Mouse (Mus musculus) layer of hippocampus, adult 9-11 months (tissue): ENCODE data around the gene Kif24.
"Not testable (repeated sequence)": the region's sequence is repeated elsewhere in the genome, so short reads cannot be mapped to it uniquely, and the experiment has no call there.

Source experiments
- DNase-seq: peaks from one replicate; pipeline ENCODE4 v3.0.0; 2022

Kif24 gene

DNA sequence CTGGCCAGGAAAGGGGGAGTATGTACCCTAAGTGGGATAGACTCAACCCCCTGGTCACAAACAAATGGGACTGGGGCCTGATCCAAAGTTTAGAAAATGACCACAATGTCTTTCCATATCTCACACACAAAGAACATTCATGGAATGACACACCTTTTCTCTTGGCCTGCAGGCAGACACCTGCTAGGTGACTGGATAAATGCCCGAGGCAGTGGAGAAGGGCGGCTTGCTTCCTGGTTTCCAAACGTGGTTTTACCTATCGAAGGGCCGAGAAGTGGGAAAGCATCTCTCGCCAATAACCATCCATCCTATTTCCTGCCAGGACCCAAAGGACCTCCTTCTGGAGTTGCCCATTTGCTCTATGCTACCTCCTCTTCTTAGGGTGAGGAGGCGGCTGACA is 28.3 kb upstream of the Kif24 start:
- DNase-seq, result no peak

DNA sequence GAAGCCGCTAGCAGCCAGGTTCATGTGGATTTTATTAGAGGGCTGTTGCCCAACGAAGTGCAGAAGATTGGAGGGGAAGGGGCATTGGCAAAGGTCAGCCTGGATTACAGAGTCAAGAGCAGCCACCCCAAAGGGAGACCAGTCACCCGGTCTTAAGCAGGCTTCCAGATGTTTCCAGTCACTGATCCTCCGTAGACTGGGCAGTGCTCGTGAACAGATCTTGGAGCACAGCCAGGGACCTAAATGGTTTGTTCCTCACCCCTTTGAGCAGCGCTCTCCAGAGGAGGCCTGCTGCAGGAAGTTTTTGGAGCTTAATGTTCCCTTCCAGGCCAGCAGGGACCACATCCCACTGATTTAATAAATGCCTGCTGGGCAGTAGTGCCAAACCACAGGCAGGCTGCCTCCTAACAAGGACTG is 16.9 kb upstream of the Kif24 start:
- DNase-seq, result no peak

DNA sequence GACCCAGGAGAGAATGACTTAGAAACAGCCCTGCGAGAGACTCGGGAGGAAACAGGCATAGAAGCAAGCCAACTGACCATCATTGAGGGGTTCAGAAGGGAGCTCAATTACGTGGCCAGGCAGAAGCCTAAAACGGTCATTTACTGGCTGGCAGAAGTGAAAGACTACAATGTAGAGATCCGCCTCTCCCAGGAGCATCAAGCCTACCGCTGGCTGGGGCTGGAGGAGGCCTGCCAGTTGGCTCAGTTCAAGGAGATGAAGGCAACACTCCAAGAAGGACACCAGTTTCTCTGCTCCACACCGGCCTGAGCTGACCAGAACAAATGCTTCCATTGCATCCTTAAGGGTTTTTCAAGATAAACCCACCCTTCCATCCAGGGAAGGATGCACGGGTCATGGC is 15.6 kb upstream of the Kif24 start:
- DNase-seq, result no peak

DNA sequence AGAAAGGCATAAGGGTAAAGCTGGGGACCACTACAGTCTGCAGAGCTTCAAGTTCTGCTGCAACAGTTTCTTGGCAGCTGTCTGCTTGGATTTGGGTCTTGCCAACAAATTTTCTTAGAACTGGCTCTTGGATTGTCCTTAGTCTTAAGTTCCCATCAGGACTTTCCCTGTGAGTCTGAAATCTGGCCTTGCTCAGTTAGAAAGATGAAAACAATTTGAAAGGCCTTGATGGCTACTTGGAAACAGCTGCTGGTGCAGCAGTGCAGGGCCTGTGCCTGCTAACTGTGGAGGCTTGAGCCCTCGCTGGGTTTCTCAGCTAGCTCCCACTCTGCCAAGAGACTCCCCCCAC is 14.7 kb upstream of the Kif24 start:
- peak; percentile 17 for DNase-seq

DNA sequence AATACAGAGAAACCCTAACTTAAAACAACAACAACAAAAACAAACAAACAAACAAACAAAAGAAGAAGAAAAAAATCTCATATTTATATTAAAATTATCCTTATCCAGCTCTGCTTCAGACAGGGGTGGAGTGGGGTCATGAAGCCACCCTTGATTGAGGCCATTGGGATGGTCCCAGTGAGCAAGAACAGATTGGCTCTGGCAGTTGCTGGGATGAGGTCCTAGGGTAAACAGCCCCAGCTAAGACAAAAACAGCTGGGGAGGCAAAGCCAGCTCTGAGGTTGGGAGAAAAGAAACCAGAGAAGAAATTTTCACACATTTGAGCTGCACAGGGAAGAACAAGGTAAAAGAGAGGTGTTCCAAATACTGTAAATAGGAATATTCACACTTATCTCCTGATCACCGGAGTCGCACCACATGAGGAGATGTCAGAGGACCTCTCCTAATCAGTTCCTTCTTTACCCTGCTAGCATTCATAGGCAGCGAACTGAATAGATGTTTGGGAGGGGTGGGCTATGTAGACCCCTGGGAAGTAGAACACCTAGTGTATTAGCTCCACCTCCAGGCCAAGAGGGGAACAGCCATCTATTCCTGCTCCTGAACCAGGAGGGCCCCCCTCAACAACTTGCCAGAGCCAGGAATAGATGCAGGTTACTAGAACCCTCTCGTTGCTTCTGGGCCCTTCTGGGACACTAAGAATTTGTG is 14.2 kb upstream of the Kif24 start:
- no peak for DNase-seq

DNA sequence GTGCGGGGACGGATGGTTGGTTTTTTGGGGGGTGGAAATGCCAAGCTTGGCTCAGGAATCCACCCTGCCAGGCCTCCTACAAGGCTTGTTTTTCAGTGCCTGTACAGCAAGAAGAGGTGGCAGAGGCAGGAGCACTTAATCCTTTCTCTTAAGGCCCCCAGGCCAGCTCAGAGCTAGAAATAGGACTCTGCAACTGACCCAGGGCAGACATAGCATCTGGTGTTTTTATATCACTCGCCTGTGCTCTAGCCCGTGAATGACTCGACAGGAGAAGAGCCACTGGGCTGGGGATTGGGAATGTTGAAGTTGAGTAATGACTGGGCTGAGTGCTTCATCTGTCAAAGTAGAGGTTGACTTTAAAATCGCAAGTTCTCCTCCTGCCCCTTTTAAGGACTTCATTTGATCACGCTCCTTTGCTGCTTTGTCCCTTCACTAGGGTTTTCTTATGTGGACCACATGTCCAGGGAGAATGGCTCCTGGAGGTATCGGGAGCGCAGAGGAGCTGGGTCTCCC is 13.0 kb upstream of the Kif24 start:
- no peak for DNase-seq

DNA sequence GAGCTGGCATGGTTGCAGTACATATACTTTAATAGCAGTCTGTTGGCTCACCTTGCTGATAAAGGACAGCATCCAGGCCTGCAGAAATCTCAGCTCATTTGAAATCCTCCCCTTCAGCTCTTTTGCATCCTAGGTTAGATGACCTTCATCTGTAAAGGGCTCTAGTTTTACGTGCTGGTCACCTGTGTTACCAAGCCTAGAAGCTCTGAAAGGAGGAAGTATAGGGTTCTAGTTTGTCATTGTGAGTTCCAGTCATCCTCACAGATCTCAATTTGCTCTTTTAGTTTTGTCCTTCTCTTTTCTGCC is 6.7 kb upstream of the Kif24 start:
- DNase-seq, result no peak

DNA sequence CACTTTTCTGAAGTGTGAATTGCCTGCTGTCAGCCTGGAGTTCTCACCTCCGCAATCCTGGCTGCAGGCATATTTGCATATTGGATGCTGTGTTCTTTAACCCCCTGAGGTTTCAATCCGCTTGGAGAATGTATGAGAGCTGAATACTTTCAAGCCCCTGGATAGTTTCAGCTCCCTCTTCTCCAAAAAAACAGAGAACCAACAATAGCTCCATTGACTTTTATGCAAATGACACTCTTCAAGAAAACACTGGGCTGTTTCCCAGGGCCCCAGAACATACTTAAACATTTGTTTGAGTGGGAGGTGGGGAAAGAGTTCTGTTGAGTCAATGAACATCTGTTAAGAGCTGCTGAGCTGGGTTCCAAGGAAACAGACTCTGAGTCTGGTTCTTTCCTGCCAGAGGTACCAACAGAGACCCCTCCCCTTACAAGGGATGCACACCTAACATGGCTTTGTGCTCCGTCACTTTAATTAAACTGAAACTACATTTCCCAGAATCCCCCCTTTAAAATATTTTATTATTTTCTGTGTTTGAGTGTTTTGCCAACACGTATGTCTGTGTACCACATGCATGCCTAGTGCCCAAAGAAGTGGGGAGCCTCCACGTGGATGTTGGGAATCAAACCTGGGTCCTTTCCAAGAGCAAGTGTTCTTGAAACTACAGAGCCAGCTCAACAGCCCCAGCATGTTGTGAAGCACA is 6.1 kb upstream of the Kif24 start:
- peak; percentile 63 for DNase-seq

DNA sequence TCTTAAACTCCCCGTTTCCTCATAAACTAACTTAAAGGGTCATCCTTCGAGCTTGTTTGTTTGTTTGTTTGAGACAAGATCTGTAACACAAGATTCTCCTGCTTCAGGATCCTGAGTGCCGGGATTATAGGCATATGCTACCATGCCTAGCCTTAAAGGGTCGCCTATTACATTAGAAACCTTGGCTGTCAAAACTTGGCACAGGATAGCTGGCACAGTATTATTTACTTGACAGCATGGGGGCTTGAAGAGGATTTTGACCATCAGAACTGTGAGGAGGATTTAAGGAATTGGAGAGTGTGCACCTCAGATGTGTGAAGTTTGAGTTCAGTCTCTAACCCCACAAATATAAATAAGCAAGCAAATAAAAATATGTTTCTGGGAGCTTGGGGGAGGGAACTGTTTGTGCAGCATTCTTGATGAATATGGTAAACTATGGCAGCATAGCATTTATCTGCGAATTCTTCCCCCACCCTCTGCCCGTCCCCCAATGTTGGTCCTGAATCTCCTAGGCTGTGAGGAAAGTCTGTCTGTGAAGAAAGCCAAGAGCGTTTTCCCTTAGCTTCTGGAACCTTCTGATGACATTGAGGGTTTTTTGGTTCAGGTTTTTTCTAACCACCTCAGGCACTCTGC is 5.5 kb upstream of the Kif24 start:
- DNase-seq, result no peak

DNA sequence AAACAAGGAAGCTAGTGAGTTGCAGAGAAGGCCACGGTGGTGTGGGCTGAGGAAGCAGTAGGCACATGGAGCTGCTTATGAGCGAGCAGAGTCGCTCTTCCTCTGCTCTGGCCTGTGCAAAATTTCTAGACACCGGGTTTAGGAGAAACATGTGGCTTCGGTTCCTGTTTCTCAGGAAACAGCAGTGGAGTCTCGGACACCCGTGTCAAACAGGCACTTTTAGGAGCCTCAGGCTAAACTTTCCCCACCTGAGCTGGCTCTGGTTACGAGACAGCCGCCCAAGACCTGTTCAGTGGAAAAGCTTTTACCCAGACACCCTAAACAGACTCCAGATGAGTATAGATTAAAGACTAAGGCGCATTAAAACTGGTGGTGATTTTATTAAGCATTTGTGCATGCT is 4.5 kb upstream of the Kif24 start:
- no peak for DNase-seq

DNA sequence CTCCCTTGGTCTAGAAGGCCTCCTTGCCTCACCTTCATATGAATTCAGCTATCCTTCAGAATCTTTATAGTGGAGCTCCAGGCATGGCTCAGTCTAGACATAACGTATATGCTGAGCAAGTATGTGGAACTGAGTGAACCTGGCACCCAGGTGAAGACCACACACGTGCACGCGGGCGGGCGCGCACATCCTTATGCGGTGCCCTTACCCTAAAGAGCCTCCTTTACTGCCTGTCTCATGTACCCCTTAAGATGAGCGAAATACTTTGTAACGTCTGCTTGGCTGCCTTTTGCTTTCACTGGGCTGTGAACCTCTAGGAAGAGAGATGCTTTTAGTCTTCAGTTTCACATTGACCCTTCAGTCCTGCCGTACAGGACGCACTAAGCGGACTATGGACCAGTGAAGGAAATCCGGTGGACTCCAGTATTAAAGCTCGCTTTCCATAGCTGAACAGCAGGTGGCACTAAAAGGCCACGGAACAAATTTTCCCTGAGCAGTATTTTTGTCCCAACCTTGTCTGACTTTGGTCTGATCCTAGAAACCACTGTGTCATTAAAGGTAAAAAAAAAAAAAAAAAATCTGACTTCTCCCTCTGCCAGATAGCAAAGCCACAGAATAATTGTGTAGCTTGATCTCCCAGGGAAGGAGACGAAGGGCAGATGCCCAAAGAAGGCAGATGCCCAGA is 3.9 kb upstream of the Kif24 start:
- DNase-seq, result peak; percentile 26

DNA sequence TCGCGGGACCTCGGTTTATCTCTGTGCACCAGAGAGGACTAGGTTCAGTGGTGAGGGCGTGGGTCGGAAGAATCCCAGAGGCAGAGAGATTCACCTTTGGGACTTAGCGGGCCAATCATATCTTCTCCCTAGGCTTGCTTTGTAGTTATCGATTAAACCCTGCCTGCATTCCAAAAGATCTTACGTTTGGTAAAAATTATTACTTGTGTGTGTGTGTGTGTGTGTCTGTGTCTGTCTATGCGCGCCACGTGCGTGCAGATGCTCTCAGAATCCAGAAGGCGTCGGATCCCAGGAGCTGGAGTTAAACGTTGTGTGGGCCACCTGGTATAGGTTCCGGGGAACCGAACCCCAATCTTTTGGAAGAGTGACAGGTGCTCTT is 589 bp upstream of the Kif24 start:
- DNase-seq, result peak; percentile 25

DNA sequence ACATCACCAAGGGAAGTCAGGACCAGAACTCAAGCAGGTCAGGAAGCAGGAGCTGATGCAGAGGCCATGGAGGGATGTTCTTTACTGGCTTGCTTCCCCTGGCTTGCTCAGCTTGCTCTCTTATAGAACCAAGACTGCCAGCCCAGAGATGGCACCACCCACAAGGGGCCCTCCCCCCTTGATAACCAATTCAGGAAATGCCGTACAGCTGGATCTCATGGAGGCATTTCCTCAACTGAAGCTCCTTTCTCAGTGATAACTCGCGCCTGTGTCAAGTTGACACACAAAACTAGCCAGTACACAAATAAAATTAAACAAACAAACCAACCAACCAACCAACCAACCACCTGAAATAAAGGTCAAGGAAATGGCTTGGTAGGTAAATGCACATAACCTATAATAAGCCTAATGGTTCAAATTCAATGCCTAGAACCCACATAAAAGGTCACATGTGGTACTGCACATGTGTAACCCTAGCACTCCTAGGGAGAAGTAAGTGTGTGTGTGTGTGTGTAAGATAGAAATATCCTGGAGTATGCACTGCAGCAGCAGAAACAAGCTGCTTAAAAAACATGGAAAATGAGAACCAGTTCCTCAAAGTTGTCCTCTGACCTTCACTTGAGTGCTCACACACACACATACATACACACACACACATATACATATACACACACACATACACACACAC is 1.5 kb downstream of the Kif24 start:
- DNase-seq, result not testable (repeated sequence)

DNA sequence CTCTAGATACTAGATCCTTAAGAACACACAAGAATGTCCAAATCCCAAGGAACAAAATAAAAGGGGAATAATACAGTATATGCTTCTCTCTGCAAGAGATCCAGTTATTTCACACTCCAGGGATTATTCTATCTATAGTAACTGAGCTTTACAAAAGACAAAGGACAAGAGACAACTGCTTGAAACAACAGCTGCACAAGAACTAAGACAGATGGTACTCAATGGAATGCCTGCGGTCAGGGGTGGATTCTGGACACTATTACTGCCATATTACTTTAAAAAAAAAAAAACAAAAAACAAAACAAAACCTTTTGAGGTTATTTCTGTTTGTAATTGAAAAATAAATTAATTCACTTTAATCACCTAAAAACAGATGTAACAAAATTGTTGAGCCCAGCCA is 4.0 kb downstream of the Kif24 start:
- DNase-seq, result no peak

DNA sequence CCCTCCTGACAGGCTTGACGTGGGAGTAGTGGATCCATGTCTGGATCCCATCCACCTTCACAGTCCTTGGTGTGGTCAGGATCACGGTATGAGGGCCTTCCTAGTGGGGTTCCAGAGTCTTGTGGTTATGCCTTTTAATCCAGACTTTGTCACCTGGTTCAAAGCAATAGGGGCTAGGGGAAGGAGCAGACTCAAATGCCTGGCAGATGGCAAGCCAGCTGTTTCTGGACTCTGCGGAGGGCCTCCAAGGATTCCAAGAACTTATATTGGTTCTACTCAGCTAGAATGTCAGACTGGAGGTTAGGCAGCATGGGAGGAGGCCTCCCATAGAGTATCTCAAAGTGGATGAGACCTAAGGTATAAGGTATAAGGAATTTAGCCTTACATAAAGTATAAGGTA is 17.1 kb downstream of the Kif24 start:
- no peak for DNase-seq

DNA sequence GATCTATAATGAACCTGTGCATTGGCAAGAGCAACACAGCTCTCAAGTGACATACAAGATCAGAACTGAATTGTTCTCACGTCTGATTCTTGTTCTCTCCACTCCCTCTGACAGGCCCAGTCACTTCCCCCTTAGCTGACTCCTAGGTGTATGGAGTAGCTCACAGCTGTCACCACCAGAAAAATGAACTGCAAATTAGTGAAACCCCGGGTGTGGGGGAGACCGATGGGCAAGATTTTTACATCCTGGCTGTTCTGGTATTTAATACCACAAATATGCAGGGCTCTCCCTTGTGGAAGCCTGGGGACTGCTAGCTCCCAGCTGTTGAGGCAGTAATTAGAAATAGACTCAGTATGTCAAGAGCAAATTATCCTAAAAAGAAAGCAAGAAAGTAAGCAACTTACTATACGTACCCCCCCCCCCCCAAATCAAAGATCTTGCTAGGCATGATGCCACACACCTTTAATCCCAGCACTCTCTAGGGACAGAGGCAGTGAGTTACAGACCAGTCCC is 21.8 kb downstream of the Kif24 start:
- DNase-seq, result no peak

DNA sequence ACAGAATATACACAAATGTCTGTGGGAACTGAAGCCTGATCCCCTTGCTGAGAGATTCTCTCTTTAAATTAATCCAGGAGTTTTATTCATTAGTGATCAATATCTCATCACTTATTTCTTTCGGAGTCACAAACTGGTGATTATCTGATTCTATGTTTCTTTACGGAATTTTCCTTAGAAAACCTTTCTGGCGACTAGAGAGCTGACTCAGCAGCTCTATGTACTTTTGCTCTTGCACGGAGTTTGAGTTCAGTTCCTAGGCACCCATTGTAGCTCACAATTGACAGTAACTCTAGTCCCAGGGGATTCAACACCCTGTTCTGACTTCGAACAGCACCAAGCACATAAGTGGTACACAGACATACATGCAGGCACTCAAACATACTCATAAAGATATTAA is 25.8 kb downstream of the Kif24 start:
- no peak for DNase-seq

DNA sequence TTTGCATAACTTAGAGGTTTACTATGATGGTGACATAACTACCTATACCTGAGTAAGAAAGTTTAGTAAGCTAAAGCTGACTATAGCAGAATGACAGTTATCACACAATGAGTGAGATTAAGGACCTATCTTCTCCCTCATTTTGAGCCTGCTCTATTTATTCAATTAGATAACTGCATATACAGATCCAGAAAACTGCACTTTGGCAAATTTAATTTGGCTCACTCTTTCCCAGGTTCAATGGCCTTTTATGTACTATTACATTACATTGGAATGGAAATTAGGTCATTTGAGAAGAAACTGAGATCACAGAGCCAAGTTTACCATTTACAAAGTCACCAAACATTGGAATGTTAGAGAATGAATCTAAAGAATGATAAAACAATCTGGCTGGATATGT is 47.7 kb downstream of the Kif24 start:
- DNase-seq, result no peak

DNA sequence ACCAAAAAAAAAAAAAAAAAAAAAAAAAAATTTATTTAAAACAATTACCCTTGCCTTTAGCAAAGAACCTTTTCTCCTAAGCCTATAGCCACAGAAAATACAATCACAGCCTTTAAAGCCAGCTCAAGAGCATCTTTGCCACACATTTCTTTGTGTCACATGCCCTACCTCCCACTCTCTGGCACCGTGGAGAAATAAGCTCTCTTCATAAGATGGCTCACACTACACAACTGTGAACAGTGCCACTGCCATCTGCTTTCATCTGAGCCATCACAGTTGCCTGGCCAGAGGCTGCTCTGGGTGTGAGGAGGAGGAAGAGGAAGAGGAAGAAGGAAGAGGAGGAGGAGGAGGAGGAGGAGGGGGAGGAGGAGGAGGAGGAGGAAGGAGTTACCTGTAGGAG is 55.3 kb downstream of the Kif24 start:
- DNase-seq, result peak; percentile 52

DNA sequence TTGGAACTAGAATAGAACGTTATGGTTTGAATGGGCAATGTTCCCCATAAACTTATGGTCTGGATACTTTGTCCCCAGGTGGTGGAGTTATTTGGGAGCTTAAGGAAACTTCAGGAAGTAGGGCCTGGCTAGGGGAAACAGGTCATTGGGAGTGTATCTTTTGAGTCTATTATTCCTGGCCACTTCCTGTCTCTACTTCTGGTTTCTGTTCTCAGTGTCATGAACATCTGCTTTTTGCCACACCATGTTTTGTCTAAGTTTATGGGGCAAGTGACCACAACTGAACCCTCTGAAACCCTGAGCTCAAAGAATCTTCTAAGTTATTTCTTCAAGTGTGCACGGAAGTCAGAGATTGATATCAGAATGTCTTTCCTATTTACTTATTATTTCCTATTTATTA is 57.3 kb downstream of the Kif24 start:
- DNase-seq, result no peak

DNA sequence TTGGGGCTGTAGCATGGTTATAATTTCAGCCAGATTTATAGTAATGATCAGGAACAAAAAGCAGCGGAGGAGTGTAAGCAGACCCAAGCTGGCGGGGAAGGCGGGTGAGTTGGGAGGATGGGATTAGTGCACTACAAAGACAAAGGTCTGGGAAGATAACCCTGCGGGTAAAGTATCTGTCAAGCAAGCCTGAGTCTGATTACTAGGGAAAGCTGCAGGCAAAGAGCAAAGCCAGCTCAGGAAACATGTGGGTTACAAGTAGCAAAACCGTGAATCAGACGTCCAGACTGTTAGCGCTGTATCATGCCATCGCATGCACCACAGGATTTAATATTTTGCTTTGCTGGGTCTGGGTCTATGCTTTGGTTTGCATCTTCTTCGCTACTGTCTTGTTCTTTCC is 58.1 kb downstream of the Kif24 start:
- DNase-seq, result no peak

DNA sequence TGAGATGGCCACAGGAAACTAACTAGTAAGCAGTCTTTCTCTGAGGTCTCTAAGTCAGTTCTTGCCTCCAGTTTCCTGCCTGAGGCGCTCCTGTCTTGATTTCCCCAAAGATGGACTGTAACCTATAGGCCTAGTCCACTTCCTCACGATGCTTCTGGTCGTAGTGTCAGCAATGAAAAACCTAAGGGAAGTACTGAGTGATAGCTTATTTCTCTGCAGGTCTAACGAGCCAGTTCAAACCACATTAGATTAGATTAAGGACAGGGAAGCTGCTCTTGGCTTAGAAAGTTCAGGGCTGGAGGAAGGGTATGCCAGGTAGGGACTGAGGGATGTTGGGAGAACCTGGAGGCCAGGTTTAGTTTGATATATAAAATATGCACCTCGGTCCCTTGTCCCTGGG is 63.1 kb downstream of the Kif24 start:
- no peak for DNase-seq

DNA sequence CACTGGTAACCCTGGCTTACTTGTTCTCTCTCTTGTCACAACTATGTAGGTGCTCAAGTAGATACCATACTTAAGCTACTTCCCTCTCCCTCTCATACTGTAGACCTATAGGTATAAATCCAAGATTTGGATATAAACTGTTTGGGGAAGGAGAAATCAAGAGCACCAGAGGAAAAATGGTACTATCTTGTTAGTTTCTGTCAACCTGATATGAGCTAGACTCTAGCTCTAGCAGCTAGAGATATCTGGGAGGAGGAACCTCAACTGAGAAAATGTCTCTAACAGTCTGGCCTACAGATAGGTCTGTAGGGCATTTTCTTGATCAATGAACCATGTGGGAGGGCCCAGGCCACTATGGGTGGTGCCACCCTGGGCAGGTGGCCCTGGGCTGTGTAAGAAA is 63.5 kb downstream of the Kif24 start:
- DNase-seq, result no peak
